Mouse (Mus musculus) thymus, adult 2 months (tissue): ENCODE measurements around the gene Ptgfrn. TPM values are rescaled to one million over a fixed set of nuclear protein-coding genes. Genes with fewer than 3 reads are reported as not detected.

Experiments
- DNase-seq: peaks from one replicate; pipeline ENCODE4 v3.0.0; 2021
- H3K27ac ChIP-seq: fragments of 200-500 bp; 2 replicates; pipeline ENCODE4 v1.5.1; 2012; ENCODE audit warnings: low read length, control low read depth; ENCODE audit not compliant: control insufficient read depth, insufficient read depth
- H3K27me3 ChIP-seq: fragments of 200-500 bp; 2 replicates; pipeline ENCODE4 v1.6.1; 2012; ENCODE audit warnings: mild to moderate bottlenecking, low read length, moderate library complexity, mixed read lengths; ENCODE audit not compliant: control insufficient read depth, insufficient read depth
- H3K36me3 ChIP-seq: fragments of 200-500 bp; 2 replicates; pipeline ENCODE4 v1.6.1; 2012; ENCODE audit warnings: mild to moderate bottlenecking, low read length, moderate library complexity; ENCODE audit not compliant: control insufficient read depth, insufficient read depth
- H3K4me1 ChIP-seq: fragments of 200-500 bp; replicated peaks from 2 replicates; pipeline ENCODE4 v1.6.1; 2012; ENCODE audit warnings: low read length; ENCODE audit not compliant: control insufficient read depth, insufficient read depth
- H3K4me3 ChIP-seq: fragments of 200-500 bp; 2 replicates; pipeline ENCODE4 v1.5.1; 2012; ENCODE audit warnings: mild to moderate bottlenecking, low read length, control low read depth, moderate library complexity; ENCODE audit not compliant: control insufficient read depth, insufficient read depth
- CTCF ChIP-seq: fragments of 200-500 bp; IDR thresholded peaks from 2 replicates; pipeline ENCODE4 v1.5.1; 2012; ENCODE audit warnings: mild to moderate bottlenecking, control low read depth, low read length, moderate library complexity, borderline replicate concordance; ENCODE audit not compliant: control insufficient read depth, poor library complexity, insufficient read depth; ENCODE audit errors: extremely low read depth
- POLR2A ChIP-seq: fragments of 200-500 bp; IDR thresholded peaks from 2 replicates; pipeline ENCODE4 v1.6.1; 2012; ENCODE audit warnings: mild to moderate bottlenecking, low read length, control low read depth, moderate library complexity; ENCODE audit not compliant: control insufficient read depth, poor library complexity, insufficient read depth; ENCODE audit errors: extremely low read depth
- WGBS: fragments of 180-500 bp; shearing (Covaris S2); methylation state at CpG from one replicate; pipeline ENCODE4 v1.1.7; 2018; 5-methylcytosine and 5-hydroxymethylcytosine counted together
- polyA plus RNA-seq: library from polyadenylated mRNA; depleted of rRNA; stranded (reverse); fragments of >200 nt; gene quantifications from 2 replicates; pipeline ENCODE4 v1.2.3, GENCODE M21; 2012

Gene Ptgfrn
- polyA plus RNA-seq, 1 experiment, result 8.0 TPM

- Histone ChIP-seq H3K36me3 (no peaks in the 10 kb centered on the region), H3K27ac (no peak overlapping the region), H3K27me3 (peaks cover 5% of the 10 kb centered on the region; the same call in 1 of the 2 replicates), H3K4me1 (no peaks in the 10 kb centered on the region), H3K4me3 (no peak overlapping the region)
- 93% methylated on average over 9 of the region's 9 CpGs for WGBS
- no peak for DNase-seq
- TF ChIP-seq CTCF, result no peak
- TF ChIP-seq POLR2A, result no peak
Observed at GRCm38 (mm10) chr3:101103770-101104169, 6.3 kb downstream of the Ptgfrn start.

GRCm38 (mm10) chr3:101102106-101102505, 8.0 kb downstream of the Ptgfrn start:
- Histone ChIP-seq H3K27ac (no peak overlapping the region), H3K36me3 (no peaks in the 10 kb centered on the region), H3K4me3 (no peak overlapping the region), H3K27me3 (no peaks in the 10 kb centered on the region), H3K4me1 (peaks cover 8% of the 10 kb centered on the region)
- TF ChIP-seq POLR2A (no peak), CTCF (no peak)
- no peak for DNase-seq
- 96% methylated on average over 7 of the region's 7 CpGs for WGBS

GRCm38 (mm10) chr3:101101184-101101583, 8.9 kb downstream of the Ptgfrn start:
- Histone ChIP-seq H3K36me3 (no peaks in the 10 kb centered on the region), H3K27ac (no peak overlapping the region), H3K4me1 (peaks cover 8% of the 10 kb centered on the region), H3K27me3 (no peaks in the 10 kb centered on the region), H3K4me3 (no peak overlapping the region)
- no peak for TF ChIP-seq CTCF
- TF ChIP-seq POLR2A, result no peak
- WGBS, result 92% methylated on average over 7 of the region's 7 CpGs
- DNase-seq, result no peak

GRCm38 (mm10) chr3:101099701-101100357, 10.2 kb downstream of the Ptgfrn start:
- Histone ChIP-seq H3K4me1 (peaks cover 8% of the 10 kb centered on the region), H3K27me3 (no peaks in the 10 kb centered on the region), H3K27ac (no peak overlapping the region), H3K4me3 (no peak overlapping the region), H3K36me3 (no peaks in the 10 kb centered on the region)
- DNase-seq, result no peak
- 91% methylated on average over 9 of the region's 9 CpGs for whole genome bisulfite sequencing
- TF ChIP-seq POLR2A (no peak), CTCF (no peak)

GRCm38 (mm10) chr3:101098073-101098472, 12.0 kb downstream of the Ptgfrn start:
- peak; percentile 13 for DNase-seq
- TF ChIP-seq CTCF (no peak), POLR2A (no peak)
- no peaks in the 10 kb centered on the region for H3K36me3 ChIP-seq
- WGBS, result 7% methylated on average over 4 of the region's 4 CpGs
- no peak overlapping the region for H3K27ac ChIP-seq
- no peaks in the 10 kb centered on the region for H3K27me3 ChIP-seq
- peaks cover 8% of the 10 kb centered on the region for H3K4me1 ChIP-seq
- H3K4me3 ChIP-seq, result no peak overlapping the region

- 87% methylated on average over 9 of the region's 9 CpGs for WGBS
- no peak for TF ChIP-seq POLR2A
- TF ChIP-seq CTCF, result no peak
- peaks cover 8% of the 10 kb centered on the region for H3K4me1 ChIP-seq
- H3K4me3 ChIP-seq, result no peak overlapping the region
- H3K27ac ChIP-seq, result no peak overlapping the region
- no peak for DNase-seq
- no peaks in the 10 kb centered on the region for H3K27me3 ChIP-seq
- no peaks in the 10 kb centered on the region for H3K36me3 ChIP-seq
Observed at GRCm38 (mm10) chr3:101097146-101097800, 12.8 kb downstream of the Ptgfrn start.
